Mouse (Mus musculus) B cell, adult 67 days (primary cell): ENCODE results near the gene Slc38a8. TPM values are rescaled to one million over a fixed set of nuclear protein-coding genes. Genes with fewer than 3 reads are reported as not detected.

Experiments
- total RNA-seq, 2 experiments: library from RNA; stranded (reverse); gene quantifications; 4 replicates each; pipeline ENCODE4 v1.2.4; 2023

Gene Slc38a8
- 1 to 10 TPM; 1.0 to 2.3 TPM for total RNA-seq

DNA sequence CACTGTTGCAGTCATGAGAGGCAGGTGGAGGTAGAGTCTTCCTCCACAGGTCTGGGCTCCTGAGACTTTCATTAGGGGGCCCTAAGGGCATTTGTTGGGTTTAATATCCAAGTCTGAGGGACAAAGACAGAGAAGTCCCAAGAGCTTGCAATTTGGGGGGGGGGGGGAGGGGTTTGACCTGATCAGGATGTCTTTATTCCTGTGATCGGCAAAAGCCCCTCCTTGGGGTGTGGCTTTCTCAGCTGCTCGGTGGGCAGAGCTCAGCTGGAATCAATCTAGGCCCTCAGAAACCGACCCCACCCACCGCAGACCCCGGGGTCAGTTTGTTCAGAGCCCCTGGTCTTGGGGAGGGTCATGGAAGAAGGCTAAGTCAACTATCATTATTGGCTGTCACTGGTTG lies at the start of gene Slc38a8:
Gene Slc38a8, minus strand, starts transcription at position 101 of the 400 bp plus-strand sequence.

DNA sequence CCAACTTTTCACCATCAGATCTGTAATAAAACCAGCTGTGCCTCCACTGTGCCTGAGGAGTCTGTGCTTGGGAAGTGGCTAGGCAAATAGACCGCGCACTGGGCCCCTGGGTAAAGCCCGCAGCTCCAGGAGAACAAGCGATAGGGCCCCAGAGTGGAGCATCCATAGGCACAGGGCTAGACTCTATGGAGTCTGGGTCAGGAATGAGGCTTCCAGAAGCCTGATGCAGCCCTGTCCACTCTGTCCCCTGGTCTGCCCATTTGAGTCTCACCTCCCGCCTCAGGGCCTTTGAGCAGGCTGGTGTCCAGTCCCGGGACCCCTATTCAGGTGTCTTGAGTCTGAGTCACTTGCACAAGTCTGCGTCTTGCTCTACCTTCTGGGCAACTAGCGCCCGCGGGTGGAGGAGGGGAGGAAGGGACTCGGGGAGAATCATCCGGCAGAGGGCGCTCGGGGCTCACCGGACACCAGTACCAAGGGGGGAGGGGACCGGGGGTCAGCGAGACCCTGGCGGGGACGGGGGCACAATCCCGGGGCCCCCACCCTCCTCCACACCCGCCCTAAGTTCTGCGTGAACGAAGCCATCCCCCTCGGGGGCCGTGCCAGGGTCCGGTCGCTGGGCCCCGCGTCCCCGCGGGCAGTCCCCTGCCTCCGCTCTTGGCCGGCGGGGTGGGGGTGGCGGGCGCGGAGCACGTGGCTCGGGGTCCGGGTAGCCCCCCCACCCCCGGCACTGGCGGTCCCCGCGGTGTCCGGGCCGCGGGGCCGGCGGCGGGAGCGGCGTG lies 55.1 kb downstream of the Slc38a8 start, which contains the start of gene Necab2:
Gene Necab2, plus strand, starts transcription at position 509 of the 779 bp plus-strand sequence.

DNA sequence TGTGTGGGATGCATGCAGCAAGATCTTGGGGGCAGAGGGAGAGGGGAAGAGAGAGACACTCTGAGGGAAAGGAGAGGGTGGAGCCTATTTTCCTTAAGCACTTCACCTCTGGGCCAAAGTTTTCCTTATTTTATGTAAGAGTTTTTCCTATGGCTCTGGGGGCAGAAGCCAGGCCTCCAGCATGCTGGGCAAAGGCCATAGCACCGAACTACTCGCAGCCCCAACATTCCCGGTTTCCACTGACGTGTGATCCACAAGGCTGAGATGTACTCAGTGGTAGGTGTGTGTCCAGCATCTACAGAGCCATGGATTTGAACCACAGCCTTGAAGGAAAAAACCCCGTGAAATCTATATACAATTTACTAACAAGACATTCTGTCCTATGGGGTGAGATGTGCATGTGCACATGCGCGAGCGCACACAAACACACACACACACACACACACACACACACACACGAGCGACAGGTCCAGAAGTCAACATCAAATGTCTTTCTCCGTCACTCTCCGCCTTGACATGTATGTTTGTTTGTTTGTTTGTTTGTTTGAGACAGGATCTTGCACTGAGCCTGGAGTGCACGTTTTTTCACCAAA lies 67.8 kb downstream of the Slc38a8 start, which contains the start of gene Osgin1:
Gene Osgin1, plus strand, starts transcription at position 543 of the 593 bp plus-strand sequence.

Other genes with a start within 250 kb of the Slc38a8 start
- gene Hsbp1, start 157.2 kb downstream of the Slc38a8 start, total RNA-seq: 10 to 100 TPM; 73.1 to 90.3 TPM
- 10 to 100 TPM; 20.1 to 22.0 TPM for gene Mlycd, start 106.8 kb downstream of the Slc38a8 start, total RNA-seq
- gene Osgin1, start 67.6 kb downstream of the Slc38a8 start, total RNA-seq: 1 to 10 TPM; 4.6 to 7.4 TPM
- gene Necab2, start 55.0 kb downstream of the Slc38a8 start, total RNA-seq: not detected
- 100 to 1,000 TPM; 120 to 125 TPM for gene Mbtps1, start 57.0 kb upstream of the Slc38a8 start, total RNA-seq
- gene Hsdl1, start 73.5 kb upstream of the Slc38a8 start, total RNA-seq: 10 to 100 TPM; 44.1 to 52.3 TPM
- gene Dnaaf1, start 73.5 kb upstream of the Slc38a8 start, total RNA-seq: not detected
- gene Taf1c, start 103.5 kb upstream of the Slc38a8 start, total RNA-seq: 10 to 100 TPM; 20.7 to 21.4 TPM
- not detected for gene Adad2, start 111.0 kb upstream of the Slc38a8 start, total RNA-seq
- not detected for gene Kcng4, start 134.0 kb upstream of the Slc38a8 start, total RNA-seq
- not detected for gene Wfdc1, start 164.7 kb upstream of the Slc38a8 start, total RNA-seq
- not detected for gene Atp2c2, start 198.3 kb upstream of the Slc38a8 start, total RNA-seq